Mouse (Mus musculus) mouse embryonic stem cell (cell line): Measurements from ENCODE around the gene Lingo1.

Source experiments
- in situ Hi-C, 2 experiments: fragments of 300-500 bp; cut with MboI; formaldehyde crosslinking; loops; 1 replicate in 1 of 2; 3 replicates in 1 of 2; pipeline ENCODE4 v1.14.3; 2019 to 2020; ENCODE audit warnings: low sequenced_read_pairs in 2 of 2, low pct_unique_long_range_greater_than_20kb in 1 of 2, mixed read lengths in 1 of 2; ENCODE audit not compliant: unreplicated experiment in 1 of 2

Gene Lingo1

DNA sequence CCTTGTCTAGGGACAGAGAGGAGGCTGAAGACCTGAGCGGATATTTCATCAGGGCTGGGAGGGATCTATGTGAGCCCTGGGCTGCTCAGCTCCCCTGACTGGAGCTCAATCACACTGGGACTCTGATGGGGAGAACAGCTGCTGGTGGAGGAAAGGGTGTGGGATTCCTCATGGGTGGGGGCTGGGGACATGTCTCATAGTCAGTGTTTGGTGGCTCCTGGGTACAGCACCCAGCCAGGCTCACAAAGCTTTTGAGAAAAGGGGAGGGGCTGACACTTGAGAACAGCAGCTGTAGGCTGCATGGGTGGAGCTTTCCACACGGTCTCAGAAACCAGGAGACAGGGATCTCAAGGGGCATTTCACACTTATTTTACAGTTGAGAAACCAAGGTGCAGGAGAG is 171.3 kb downstream of the Lingo1 start:
- in situ Hi-C loops, result no loop called here

DNA sequence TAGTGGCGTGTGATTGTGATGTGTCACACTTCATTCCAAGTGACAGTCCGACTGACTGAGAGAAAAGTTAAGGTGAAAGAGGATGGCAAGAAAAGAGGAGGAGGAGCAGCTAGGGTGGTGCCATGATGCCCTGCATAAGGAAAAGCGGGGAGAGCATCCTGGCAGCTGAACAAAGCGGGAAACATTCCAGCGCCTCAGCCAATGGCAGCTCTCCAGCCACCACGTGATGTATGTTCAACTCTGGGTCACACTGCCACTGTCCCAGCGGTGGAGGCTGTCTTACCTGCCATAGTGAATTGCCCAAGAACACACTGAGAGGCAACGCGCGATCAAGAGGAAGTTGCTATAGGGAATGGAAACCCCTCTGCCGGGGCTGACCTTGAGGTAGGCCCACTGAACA is 172.9 kb downstream of the Lingo1 start:
- in situ Hi-C loops, result no loop called here

DNA sequence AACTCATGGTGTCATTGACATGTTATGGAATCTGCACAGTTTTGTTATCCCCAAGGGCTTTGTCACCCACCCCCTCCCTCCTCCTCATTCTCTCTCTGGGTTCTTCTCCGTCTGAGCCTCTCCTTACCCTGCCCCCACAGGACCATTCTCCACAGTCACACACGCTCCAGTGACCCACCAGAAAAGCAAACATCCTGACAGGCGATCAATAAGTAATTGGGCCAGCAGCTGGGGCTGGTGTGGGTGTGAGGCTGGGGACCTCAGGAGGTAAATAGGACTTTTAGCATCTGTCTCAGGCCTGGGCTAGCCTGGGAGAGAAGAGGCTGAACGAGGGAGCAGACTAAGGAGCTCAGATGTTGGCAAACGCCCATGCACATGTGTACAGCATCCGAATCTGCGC is 173.5 kb downstream of the Lingo1 start:
- in situ Hi-C loops, result no loop called here

DNA sequence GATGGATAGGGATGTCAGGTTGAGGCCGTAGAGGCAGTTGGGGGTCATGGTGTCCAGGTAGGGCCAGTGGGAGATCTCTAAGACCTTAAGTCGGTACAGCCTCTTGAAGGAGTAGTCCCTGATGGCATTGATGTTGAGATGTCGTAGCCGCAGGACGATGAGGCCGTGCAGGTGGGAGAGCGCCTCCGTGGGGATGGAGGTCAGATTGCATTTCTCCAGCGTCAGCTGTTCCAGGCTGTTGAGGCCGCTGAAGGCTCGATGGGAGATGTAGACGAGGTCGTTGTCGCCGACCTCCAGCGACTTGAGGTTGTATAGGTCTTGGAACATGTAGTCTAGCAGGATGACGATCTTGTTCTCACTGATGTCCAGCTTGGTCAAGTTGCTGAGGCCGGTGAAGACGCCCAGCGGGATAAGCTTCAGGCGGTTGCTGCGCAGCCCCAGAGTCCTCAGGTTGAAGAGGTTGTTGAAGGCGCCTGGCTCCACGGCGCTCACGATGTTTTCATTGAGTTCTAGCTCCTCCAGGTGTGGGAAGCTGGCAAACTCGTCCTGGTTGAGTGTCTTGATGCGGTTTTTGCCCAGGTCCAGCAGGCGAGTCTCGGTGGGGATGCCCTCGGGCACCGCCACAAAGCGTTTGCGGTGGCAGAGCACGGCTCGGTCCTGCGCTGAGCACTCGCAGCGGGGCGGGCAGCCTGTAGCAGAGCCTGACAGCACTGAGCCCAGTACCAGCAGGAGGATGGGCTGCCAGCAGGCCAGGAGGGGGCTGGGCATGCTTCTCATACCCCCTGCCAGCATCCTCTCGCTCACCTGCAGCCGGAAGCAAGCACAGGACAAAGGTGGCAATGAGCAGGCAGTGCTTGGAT is 175.5 kb downstream of the Lingo1 start:
- in situ Hi-C loops, result no loop called here

DNA sequence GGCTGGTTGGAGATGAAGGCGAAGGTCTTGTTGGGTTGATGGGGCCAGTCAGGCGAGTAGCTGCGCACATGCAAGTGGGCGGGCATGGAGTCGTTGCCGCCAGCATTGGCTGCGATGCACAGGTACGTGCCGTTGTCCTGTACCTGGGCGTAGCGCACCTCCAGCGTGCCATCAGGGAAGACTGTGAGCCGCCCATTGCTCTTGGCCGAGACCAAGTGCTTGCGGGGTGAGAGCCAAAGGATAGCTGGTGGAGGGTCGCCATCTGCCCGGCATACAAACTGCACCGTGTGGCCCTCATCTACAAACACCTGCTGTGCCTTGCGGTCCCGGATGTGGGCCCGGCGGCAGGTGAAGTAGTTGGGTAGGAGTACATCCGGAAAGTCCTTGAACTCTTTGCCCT is 176.6 kb downstream of the Lingo1 start:
- in situ Hi-C loops, result no loop called here

DNA sequence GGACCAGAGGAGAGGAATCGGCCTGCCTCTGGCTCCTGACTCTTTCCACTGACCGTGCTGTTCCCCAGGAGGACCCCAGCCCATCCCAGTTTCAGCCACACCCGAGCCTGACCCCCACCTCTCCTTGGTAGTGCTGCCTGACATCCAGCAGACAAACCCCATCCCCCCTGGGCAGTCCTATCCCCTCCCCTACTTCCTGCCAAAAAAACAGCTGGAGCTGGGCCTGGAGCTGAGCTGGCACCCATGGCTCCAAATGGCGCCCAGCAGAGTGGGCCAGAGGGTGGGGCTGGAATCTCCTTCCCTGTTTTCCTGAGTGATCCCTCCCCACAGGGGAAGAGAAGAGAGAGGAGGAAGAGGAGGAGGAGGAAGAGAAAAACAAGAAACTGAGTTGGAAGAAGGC is 177.6 kb downstream of the Lingo1 start:
- in situ Hi-C loops, result no loop called here

DNA sequence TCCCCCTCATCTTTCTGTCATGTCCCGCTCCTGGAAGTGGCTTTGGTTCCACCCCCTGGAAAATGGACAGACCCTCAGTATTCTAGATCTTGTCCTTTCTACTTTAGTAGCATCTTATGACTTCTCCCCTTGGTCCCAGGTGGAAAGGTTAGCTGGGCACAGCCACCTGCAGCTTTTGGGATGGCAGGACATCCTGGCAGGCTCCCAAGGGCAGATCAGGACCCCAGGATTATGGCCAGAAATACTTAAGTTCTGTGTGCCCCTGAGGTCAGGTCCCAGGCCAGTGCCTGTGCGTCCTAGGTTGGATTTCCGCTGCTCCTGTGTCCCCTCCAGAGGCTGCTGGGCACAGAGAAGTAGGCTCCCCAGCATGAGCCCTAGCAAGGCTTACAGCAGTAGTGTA is 180.2 kb downstream of the Lingo1 start:
- in situ Hi-C loops, result no loop called here

DNA sequence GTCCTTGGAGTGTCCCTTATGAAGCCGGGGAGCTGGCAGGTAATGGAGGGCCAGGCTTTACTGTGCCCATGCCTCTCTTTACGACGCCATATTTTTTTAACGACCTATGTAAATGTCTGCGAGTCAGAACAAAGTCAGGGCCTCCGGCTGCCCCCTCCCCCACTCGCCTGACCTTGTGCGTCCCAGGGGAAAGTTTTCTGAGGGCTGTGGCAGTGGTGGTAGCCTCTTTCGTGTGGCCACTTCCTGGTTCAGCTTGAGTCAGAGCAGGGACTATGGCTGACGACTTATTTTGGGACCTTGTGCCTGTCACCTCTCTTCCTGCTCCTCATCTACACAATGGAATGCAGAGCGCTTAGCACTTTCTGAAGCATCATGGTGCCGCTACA is 183.5 kb downstream of the Lingo1 start:
- in situ Hi-C loops, result no loop called here

DNA sequence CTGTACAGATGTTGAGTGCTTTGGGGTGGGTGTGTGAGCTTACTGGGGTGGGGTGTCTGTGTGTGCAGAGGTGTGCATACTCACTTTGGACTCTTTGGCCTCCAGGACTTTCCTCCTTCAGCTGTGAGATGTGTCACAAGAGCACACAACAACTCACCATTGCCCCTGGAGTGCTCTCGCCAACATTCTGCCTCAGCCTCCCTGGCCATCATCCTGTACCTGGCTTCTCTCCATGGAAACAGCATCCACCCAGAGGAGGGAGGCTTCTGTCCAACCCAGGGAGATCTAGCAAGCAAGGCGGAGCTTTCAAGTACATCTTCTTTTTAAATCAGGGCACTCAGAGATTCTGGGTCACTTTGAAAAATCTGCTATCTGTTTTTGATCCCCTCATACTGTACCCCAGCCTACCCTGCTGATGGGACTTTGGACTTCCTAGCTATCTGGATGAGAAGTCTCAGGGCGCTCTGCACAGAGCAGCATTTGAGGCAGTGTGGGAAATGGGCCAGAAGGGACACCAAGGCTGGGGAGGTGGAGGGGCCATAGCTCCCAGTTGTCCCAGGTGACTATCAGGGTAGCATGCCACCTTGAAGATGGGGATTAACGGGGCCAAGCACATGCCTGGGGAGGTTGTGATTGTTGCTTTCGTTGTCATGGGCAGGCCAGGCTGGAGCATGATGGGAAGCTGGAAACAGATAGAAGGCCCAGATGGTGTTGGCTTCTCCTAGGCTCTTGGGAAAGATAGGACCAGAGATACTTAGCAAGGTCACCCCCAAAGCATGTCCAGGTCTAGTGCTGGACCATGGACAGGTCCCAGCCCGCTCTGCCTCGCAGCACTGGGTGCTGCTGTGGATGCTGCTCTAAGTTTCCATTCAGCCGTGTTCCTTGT is 184.1 kb downstream of the Lingo1 start:
- in situ Hi-C loops, result no loop called here

DNA sequence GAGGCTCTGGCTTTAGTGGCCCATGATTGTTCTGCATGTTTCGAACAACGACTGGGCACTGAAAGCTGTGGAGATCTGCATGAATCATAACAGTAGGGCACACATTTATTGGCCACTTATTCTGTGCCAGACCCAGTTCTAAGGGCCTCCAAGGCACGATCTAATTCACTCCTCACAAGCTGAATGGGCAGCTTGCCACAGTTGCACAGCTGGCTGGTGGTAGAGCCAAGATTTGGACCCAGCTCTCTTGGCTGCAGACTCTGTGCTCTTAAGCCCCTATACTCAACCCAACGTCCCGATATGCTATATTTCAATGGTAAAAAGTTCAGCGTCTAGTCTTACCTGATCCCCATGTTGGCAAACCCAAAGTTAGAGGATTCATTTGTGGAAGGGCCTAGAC is 185.3 kb downstream of the Lingo1 start:
- in situ Hi-C loops, result no loop called here

DNA sequence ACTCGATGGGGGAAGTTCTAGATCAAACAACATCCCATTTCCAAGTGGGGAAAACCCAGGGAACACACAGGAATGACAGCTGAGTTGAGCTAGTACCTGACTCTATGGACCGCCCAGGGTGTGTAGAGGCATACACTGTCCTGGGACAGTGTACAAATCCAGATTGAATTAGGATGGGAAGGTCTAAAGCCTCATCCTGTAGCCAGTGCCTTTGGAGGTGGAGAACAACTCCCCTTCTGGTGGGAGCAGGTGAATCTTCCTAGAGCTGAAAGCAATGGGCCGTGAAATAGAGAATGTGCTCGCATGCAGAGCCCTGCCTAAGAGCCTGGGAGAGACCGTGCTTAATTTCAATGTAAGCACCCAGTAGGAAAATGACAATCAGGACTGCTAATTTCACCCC is 185.8 kb downstream of the Lingo1 start:
- in situ Hi-C loops, result no loop called here

DNA sequence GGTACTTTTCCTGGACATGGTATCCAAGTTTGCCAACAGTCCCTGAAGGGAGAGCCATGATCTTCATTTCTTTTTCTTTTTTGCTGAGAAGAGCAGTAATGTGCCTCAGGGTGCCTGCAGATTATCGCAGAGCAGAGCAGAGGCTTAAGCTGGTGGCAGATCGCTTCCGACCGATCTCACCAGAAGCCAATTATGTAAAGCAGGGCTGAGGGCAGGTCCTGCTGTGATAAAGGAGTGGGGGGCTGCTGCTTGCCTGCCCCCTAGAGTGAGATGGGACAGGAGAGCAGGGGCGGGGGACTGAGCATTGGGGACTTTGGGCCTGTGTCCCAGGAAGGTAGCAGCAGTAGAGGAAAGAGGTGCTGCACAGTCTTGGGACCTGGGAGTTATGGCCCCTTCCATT is 186.8 kb downstream of the Lingo1 start:
- in situ Hi-C loops, result no loop called here

DNA sequence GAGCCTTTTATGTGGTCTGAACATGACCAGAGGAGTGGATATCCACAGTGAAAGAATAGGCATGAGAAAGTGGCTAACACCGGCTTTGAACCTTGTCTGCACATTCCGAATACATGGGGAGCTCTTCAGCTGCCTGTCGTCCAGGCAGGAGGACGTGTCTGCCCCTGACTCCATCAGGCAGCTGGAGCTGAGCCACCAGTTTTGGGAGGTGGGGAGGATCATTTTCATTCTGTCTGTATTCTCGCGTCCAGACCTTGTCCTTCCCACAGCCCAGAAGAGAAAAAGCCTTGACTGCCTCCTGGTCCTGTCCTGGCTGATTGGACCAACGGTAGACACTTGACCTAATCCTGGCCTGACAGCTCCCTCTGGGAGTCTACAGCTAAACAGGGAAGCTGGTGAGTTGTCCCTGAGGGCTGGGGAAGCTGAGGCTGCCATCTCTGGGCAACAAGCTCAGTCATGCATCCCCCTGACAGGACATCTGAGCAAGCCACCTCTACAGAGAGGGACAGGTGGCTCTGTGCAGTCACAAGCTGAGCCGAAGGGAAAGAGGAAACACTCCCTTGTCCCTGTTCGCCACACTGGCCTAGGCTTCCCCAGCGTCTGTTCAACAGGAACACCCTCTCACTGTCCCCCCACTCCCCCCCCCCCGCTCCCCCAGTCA is 187.4 kb downstream of the Lingo1 start:
- in situ Hi-C loops, result no loop called here

DNA sequence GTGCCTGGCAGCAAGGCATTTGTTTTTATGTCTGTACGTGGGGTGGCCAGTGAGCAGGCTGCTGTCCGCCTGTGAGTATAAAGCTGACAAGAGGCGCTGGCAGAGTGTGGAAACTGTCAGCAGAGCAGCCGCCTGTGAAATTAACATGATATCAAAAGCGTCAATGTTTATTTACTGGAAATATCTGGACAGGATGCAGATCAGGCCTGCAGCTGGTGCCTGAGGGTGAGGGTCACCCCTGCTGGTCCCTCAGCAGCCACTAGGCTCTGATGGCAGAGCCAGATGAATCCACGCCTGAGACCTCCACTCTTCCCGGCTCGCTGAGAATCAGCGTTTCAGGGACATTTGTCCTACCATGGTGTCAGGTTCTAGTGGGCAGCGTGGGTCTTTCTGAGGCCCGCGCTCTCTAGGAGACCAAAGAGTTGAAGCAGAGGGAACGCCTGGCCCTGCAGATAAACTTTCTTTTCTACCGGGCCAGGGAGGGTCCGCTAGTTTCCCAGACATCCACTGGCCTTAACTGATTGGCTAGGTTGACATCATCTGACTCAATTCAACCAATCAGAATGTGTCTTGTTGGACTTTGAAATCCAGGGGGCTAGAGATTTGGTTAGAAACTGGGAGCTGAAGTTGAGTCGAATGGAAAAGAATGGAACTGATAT is 190.1 kb downstream of the Lingo1 start:
- in situ Hi-C loops, result no loop called here

DNA sequence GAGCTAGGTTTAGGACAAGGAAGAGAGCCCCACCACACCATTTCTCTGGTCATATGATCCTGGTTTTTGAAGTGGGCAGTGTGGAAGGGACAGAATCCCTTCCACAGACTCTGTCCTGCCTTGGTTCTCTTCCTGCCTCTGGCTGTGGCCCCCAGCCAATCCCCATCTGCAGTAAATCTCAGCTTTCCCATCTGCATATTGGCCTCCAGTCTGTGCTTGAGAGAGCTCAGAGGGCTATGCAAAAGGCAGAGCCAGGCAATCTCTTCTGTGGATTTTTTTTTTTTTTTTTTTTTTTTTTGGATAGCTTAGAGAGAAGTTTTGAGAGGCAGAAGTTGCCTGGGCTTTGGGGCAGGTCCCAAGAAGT is 190.8 kb downstream of the Lingo1 start:
- in situ Hi-C loops, result no loop called here

DNA sequence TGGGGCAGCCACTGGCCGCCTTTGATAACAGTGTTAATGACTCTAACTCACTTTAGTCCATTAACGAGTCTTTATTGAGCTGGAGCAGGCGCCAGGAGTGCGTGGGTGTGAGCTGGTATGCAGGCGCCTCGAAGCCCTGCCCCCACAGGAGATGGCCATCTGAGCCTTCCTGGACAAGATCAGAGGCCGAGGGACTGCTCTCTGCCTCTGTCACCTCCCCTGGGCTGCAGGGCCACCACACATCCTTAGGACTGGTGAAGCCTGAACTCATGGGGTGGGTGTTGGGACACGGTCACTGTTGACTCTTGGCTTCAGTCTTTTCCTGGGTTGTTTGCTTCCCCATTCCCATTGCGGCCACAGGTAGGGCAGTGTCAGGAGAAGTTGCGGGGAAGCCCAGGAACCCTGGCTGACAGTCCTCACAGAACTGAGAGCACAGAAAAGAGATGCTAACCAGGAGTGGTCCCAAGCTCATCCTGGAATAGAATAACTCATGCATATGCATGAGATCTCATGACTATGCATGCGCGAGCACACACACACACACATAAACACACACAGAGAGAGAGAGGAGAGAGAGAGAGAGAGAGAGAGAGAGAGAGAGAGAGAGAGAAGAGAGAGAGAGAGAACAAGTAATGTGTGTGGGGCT is 191.3 kb downstream of the Lingo1 start:
- in situ Hi-C loops, result no loop called here

DNA sequence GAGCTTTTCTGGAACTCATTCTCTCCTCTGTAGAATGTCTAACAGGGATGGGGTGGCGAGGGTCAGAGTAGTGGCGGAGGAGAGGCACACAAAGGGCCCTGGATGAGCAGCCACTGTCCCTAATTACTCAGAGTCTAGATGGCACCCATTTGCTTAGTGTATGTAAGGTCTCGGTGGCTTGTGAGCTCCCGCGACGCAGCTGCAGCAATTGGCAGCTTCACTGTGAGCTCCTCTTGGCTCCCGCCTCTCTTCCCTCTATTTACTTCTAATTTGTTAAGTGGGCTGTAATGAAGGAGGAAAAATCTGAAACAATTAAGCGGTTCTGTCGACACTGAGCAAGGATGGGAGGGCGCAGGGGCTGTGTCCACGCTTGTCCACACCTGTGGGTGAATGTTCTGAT is 195.6 kb downstream of the Lingo1 start:
- in situ Hi-C loops, result no loop called here

DNA sequence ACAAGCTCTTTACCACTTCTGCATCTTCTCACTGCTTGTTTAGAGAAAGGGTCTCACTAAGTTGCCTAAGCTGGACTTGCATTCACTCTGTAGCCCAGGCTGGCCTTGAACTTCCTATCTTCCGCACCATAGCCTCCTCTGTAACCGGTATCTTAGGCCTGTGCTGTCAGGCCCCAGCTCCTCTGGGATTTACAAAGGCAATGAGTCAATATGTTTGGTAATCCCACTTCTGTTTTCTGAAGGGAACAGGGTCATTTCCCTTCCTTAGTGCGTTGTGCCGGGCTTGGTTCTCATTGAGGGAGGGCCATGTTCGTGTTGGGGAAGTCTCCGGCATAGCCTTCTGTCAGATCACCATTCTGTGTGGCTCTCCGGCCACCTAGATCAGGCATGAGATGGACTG is 203.6 kb downstream of the Lingo1 start:
- in situ Hi-C loops, result no loop called here
